Mouse (Mus musculus): ENCODE data around the gene Rassf4. TPM values are rescaled to one million over a fixed set of nuclear protein-coding genes. Genes with fewer than 3 reads are reported as not detected.

Gene Rassf4
- polyA plus RNA-seq, 1 experiment from 2014 or later: 78.3 TPM

GRCm38 (mm10) chr6:116712062-116712461 lies 38.3 kb upstream of the Rassf4 start:
- no peaks in the 10 kb centered on the region for H3K9me3 ChIP-seq (ENCODE audit: control insufficient read depth, low read length)
- no peak overlapping the region for H3K27ac ChIP-seq (ENCODE audit: low read depth, low read length)
- 30% methylated on average over 5 of the region's 5 CpGs for WGBS
- H3K36me3 ChIP-seq (ENCODE audit: control insufficient read depth, insufficient read depth, low read length): no peaks in the 10 kb centered on the region
- H3K9ac ChIP-seq (ENCODE audit: low read depth, low read length): no peak overlapping the region
- H3K4me1 ChIP-seq (replicated peaks; ENCODE audit: control insufficient read depth, insufficient read depth, low read length): no peaks in the 10 kb centered on the region
- ATAC-seq (ENCODE audit: low FRiP score): no peak
- no peak for DNase-seq (ENCODE audit: low spot score)
- H3K4me2 ChIP-seq (replicated peaks; ENCODE audit: low read depth, low read length): no peak overlapping the region
- H3K27me3 ChIP-seq (ENCODE audit: control insufficient read depth, insufficient read depth, low read length): no peaks in the 10 kb centered on the region
- H3K4me3 ChIP-seq (ENCODE audit: low read depth, low read length): no peak overlapping the region

GRCm38 (mm10) chr6:116704320-116704719 lies 30.6 kb upstream of the Rassf4 start:
- H3K9ac ChIP-seq (ENCODE audit: low read depth, low read length): no peak overlapping the region
- H3K36me3 ChIP-seq (ENCODE audit: control insufficient read depth, insufficient read depth, low read length): no peaks in the 10 kb centered on the region
- H3K4me2 ChIP-seq (replicated peaks; ENCODE audit: low read depth, low read length): no peak overlapping the region
- H3K9me3 ChIP-seq (ENCODE audit: control insufficient read depth, low read length): no peaks in the 10 kb centered on the region
- H3K27me3 ChIP-seq (ENCODE audit: control insufficient read depth, insufficient read depth, low read length): no peaks in the 10 kb centered on the region
- no peak overlapping the region for H3K4me3 ChIP-seq (ENCODE audit: low read depth, low read length)
- H3K4me1 ChIP-seq (replicated peaks; ENCODE audit: control insufficient read depth, insufficient read depth, low read length): no peaks in the 10 kb centered on the region
- ATAC-seq (ENCODE audit: low FRiP score) (no peak), DNase-seq (ENCODE audit: low spot score) (no peak)
- WGBS: 76% methylated on average over 6 of the region's 6 CpGs
- H3K27ac ChIP-seq (ENCODE audit: low read depth, low read length): no peak overlapping the region

GRCm38 (mm10) chr6:116700821-116701220 lies 27.1 kb upstream of the Rassf4 start:
- Histone ChIP-seq H3K9me3 (ENCODE audit: control insufficient read depth, low read length) (no peaks in the 10 kb centered on the region), H3K4me1 (replicated peaks; ENCODE audit: control insufficient read depth, insufficient read depth, low read length) (no peaks in the 10 kb centered on the region), H3K27ac (ENCODE audit: low read depth, low read length) (no peak overlapping the region), H3K4me3 (ENCODE audit: low read depth, low read length) (no peak overlapping the region), H3K4me2 (replicated peaks; ENCODE audit: low read depth, low read length) (no peak overlapping the region), H3K9ac (ENCODE audit: low read depth, low read length) (no peak overlapping the region), H3K36me3 (ENCODE audit: control insufficient read depth, insufficient read depth, low read length) (no peaks in the 10 kb centered on the region), H3K27me3 (ENCODE audit: control insufficient read depth, insufficient read depth, low read length) (no peaks in the 10 kb centered on the region)
- ATAC-seq (ENCODE audit: low FRiP score) (no peak), DNase-seq (ENCODE audit: low spot score) (no peak)

GRCm38 (mm10) chr6:116697896-116698425 lies 24.2 kb upstream of the Rassf4 start:
- H3K36me3 ChIP-seq (ENCODE audit: control insufficient read depth, insufficient read depth, low read length): no peaks in the 10 kb centered on the region
- WGBS: 89% methylated on average over 4 of the region's 4 CpGs
- no peak for DNase-seq (ENCODE audit: low spot score)
- no peak overlapping the region for H3K27ac ChIP-seq (ENCODE audit: low read depth, low read length)
- H3K4me1 ChIP-seq (replicated peaks; ENCODE audit: control insufficient read depth, insufficient read depth, low read length): no peaks in the 10 kb centered on the region
- no peak for ATAC-seq (ENCODE audit: low FRiP score)
- H3K27me3 ChIP-seq (ENCODE audit: control insufficient read depth, insufficient read depth, low read length): no peaks in the 10 kb centered on the region
- H3K4me3 ChIP-seq (ENCODE audit: low read depth, low read length): no peak overlapping the region
- no peak overlapping the region for H3K4me2 ChIP-seq (replicated peaks; ENCODE audit: low read depth, low read length)
- H3K9me3 ChIP-seq (ENCODE audit: control insufficient read depth, low read length): no peaks in the 10 kb centered on the region
- H3K9ac ChIP-seq (ENCODE audit: low read depth, low read length): no peak overlapping the region

- no peak overlapping the region for H3K27ac ChIP-seq (ENCODE audit: low read depth, low read length)
- no peaks in the 10 kb centered on the region for H3K9me3 ChIP-seq (ENCODE audit: control insufficient read depth, low read length)
- no peaks in the 10 kb centered on the region for H3K4me1 ChIP-seq (replicated peaks; ENCODE audit: control insufficient read depth, insufficient read depth, low read length)
- no peak overlapping the region for H3K4me3 ChIP-seq (ENCODE audit: low read depth, low read length)
- ATAC-seq (ENCODE audit: low FRiP score) (no peak), DNase-seq (ENCODE audit: low spot score) (peak; percentile 13)
- no peak overlapping the region for H3K9ac ChIP-seq (ENCODE audit: low read depth, low read length)
- H3K36me3 ChIP-seq (ENCODE audit: control insufficient read depth, insufficient read depth, low read length): no peaks in the 10 kb centered on the region
- H3K27me3 ChIP-seq (ENCODE audit: control insufficient read depth, insufficient read depth, low read length): no peaks in the 10 kb centered on the region
- 63% methylated on average over 2 of the region's 2 CpGs for WGBS
- H3K4me2 ChIP-seq (replicated peaks; ENCODE audit: low read depth, low read length): no peak overlapping the region
Measured at GRCm38 (mm10) chr6:116697413-116697812, 23.7 kb upstream of the Rassf4 start.

- Histone ChIP-seq H3K9me3 (ENCODE audit: control insufficient read depth, low read length) (no peaks in the 10 kb centered on the region), H3K27ac (ENCODE audit: low read depth, low read length) (no peak overlapping the region), H3K4me2 (replicated peaks; ENCODE audit: low read depth, low read length) (no peak overlapping the region), H3K36me3 (ENCODE audit: control insufficient read depth, insufficient read depth, low read length) (no peaks in the 10 kb centered on the region), H3K9ac (ENCODE audit: low read depth, low read length) (no peak overlapping the region), H3K4me3 (ENCODE audit: low read depth, low read length) (no peak overlapping the region), H3K4me1 (replicated peaks; ENCODE audit: control insufficient read depth, insufficient read depth, low read length) (no peaks in the 10 kb centered on the region), H3K27me3 (ENCODE audit: control insufficient read depth, insufficient read depth, low read length) (no peaks in the 10 kb centered on the region)
- WGBS: 82% methylated on average over 3 of the region's 3 CpGs
- ATAC-seq (ENCODE audit: low FRiP score) (no peak), DNase-seq (ENCODE audit: low spot score) (no peak)
Measured at GRCm38 (mm10) chr6:116694346-116694745, 20.6 kb upstream of the Rassf4 start.

- Histone ChIP-seq H3K27ac (ENCODE audit: low read depth, low read length) (no peak overlapping the region), H3K9me3 (ENCODE audit: control insufficient read depth, low read length) (no peaks in the 10 kb centered on the region), H3K36me3 (ENCODE audit: control insufficient read depth, insufficient read depth, low read length) (no peaks in the 10 kb centered on the region), H3K27me3 (ENCODE audit: control insufficient read depth, insufficient read depth, low read length) (no peaks in the 10 kb centered on the region), H3K4me3 (ENCODE audit: low read depth, low read length) (no peak overlapping the region), H3K4me2 (replicated peaks; ENCODE audit: low read depth, low read length) (no peak overlapping the region), H3K9ac (ENCODE audit: low read depth, low read length) (no peak overlapping the region), H3K4me1 (replicated peaks; ENCODE audit: control insufficient read depth, insufficient read depth, low read length) (no peaks in the 10 kb centered on the region)
- WGBS: 81% methylated on average over 4 of the region's 4 CpGs
- DNase-seq (ENCODE audit: low spot score) (no peak), ATAC-seq (ENCODE audit: low FRiP score) (no peak)
Measured at GRCm38 (mm10) chr6:116693639-116694038, 19.9 kb upstream of the Rassf4 start.

- Histone ChIP-seq H3K4me1 (replicated peaks; ENCODE audit: control insufficient read depth, insufficient read depth, low read length) (no peaks in the 10 kb centered on the region), H3K4me3 (ENCODE audit: low read depth, low read length) (no peak overlapping the region), H3K4me2 (replicated peaks; ENCODE audit: low read depth, low read length) (no peak overlapping the region), H3K36me3 (ENCODE audit: control insufficient read depth, insufficient read depth, low read length) (no peaks in the 10 kb centered on the region), H3K9ac (ENCODE audit: low read depth, low read length) (no peak overlapping the region), H3K27me3 (ENCODE audit: control insufficient read depth, insufficient read depth, low read length) (no peaks in the 10 kb centered on the region), H3K9me3 (ENCODE audit: control insufficient read depth, low read length) (no peaks in the 10 kb centered on the region), H3K27ac (ENCODE audit: low read depth, low read length) (no peak overlapping the region)
- WGBS: 64% methylated on average over 6 of the region's 6 CpGs
- DNase-seq (ENCODE audit: low spot score) (no peak), ATAC-seq (ENCODE audit: low FRiP score) (no peak)
Measured at GRCm38 (mm10) chr6:116682317-116682716, 8.6 kb upstream of the Rassf4 start.

GRCm38 (mm10) chr6:116679563-116680288 lies 6.0 kb upstream of the Rassf4 start:
- H3K27ac ChIP-seq (ENCODE audit: low read depth, low read length): no peak overlapping the region
- ATAC-seq (ENCODE audit: low FRiP score) (no peak), DNase-seq (ENCODE audit: low spot score) (no peak)
- H3K9me3 ChIP-seq (ENCODE audit: control insufficient read depth, low read length): no peaks in the 10 kb centered on the region
- no peak overlapping the region for H3K4me2 ChIP-seq (replicated peaks; ENCODE audit: low read depth, low read length)
- WGBS: 81% methylated on average over 5 of the region's 5 CpGs
- H3K36me3 ChIP-seq (ENCODE audit: control insufficient read depth, insufficient read depth, low read length): no peaks in the 10 kb centered on the region
- no peak overlapping the region for H3K4me3 ChIP-seq (ENCODE audit: low read depth, low read length)
- no peak overlapping the region for H3K9ac ChIP-seq (ENCODE audit: low read depth, low read length)
- no peaks in the 10 kb centered on the region; the same call in none of the 2 replicates for H3K4me1 ChIP-seq (replicated peaks; ENCODE audit: control insufficient read depth, insufficient read depth, low read length)
- H3K27me3 ChIP-seq (ENCODE audit: control insufficient read depth, insufficient read depth, low read length): no peaks in the 10 kb centered on the region

All from hindbrain, embryonic 11.5 days (tissue).